Mouse (Mus musculus): ENCODE results near the gene Gpatch1. TPM values are rescaled to one million over a fixed set of nuclear protein-coding genes. Genes with fewer than 3 reads are reported as not detected.

The Gpatch1 gene
- 22.2 and 23.0 TPM in 2 replicates for polyA plus RNA-seq (2012)

DNA sequence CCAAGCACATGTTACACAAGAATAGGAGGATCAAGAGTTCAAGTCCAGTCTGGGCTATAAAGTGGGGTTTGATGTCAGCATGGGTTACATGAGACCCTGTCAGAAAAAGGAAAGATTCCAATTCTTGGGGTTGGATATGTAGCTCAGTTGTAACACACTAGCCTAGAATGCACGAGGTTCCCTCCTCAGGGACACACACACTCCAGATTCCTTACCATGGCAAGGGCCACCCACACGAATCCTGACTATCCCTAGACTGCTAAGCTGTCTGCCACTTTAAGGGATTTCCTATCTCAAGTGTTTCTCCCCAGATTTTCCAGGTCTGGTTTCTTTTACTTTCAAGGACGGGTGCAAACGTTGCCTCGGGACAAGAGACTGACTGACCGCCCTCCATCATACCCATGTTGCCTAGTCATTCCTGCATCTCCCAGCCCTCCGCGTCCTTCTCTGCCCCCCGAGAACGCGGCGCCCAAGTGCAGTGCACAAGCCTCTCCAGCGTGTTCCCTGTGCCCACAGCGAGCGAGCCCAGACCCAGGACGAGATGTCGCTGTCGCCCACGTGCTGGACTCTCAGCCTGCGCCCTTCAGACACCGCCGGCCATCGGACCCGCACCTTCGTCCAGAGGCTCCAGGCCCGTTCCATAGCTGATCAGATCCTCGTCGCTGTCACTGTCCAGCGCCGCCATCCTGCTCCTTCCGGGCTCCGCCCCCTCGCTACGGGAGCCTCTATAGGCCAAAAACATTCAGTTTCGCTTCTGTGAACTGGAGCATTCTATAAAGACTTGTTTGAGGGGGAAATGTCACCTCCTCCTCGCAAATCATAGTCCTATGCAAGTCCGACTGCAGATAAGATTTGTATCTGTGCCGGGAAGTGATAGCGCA is at the start of gene Gpatch1:
Gene Gpatch1 (minus strand): TSS at position 712 of the 881 bp plus-strand sequence.
- TF ChIP-seq GATA1 (IDR thresholded peaks at IDR 0.05; ENCODE audit: low read length): no peak

DNA sequence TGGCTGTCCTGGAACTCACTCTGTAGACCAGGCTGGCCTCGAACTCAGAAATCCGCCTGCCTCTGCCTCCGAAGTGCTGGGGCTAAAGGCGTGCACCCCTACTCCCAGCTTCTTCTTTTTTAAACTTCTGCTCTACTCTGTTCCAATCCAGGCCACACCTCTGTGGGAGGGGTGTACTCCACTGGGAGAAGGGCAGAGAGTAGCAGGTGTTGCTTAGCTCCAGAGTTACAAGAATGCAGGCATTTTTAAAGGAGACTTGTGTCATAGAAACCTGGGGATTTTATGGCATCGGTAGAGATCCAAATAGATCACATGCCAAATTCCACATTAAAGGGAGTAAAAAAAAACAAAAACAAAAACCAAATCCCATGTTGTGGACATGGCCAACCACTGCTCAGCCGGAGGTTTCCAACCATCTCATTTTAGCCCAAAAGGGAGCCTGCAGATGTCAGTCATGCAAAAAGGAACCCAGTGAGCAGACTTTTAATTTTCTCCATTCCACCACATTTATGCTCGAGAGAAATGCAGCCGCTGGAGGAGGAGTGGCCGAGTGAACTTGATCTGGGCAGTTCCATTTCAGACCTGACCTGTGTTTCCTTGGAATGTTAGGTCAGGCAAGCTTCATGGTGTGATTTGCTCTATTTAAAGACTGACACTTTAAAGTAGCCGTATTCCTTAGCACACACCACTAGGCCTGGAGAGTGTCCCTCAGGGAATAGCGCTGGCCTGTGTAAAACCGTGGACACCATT is 47.1 kb upstream of the Gpatch1 start:
- TF ChIP-seq GATA1 (IDR thresholded peaks at IDR 0.05; ENCODE audit: low read length): no peak

DNA sequence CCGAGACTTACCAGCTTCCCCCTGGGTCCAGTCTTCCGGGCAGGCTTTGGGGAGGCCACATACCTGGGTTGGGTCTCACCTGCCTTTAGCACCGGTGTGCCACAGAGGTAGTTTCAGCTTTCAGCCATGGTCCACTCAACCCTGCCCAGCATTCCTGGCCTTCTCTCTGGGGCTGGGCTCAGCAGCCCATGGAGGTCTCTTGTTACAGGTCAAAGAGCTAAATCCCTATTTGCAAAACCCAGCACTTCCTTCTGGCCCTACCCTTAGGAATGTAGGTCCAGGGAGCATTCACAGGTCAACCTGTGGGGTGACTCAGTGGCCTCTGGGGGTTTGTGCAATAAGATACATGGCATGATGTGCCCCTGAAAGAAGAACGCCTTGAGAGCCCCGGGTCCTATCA is 44.6 kb upstream of the Gpatch1 start:
- TF ChIP-seq GATA1 (IDR thresholded peaks at IDR 0.05; ENCODE audit: low read length): no peak

DNA sequence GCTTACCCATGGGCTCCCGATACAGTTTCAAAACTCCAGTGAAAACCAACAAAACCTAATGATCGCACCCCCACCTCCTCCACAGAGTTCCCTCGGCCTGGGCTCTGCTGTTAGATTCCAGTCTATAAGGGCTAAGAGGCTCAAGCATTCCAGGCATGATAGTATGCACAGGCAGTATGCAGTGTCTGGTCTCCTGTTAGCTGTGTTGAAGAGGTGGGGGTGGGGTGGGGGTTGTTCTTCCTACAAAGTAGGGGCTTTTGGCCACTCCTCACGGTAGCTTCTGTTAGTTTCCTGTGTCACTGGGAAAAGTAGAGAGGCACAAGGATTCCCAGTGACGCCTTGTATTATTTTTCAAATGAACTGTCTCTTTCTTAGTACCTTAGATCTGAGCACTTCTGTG is 44.0 kb upstream of the Gpatch1 start:
- no peak for TF ChIP-seq GATA1 (IDR thresholded peaks at IDR 0.05; ENCODE audit: low read length)

DNA sequence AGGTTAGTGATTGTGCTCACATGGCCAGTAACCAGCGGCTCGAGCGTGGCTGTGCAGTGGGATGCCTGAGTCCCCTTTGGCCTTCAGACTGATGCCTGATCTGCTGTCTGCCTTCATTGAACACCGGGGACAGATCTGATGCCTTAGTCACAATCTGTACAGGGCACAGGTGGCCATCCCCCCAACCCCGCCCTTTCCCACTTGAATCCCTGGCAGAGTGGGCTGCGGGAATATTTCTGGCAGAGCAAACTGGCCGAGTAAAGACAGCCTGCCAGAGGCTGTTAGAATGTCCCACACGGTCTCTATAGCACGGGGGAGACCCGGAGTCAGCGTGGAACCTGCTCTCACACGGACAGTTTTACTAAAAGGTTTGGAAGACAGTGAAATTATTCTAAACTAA is 39.4 kb upstream of the Gpatch1 start:
- no peak for TF ChIP-seq GATA1 (IDR thresholded peaks at IDR 0.05; ENCODE audit: low read length)

DNA sequence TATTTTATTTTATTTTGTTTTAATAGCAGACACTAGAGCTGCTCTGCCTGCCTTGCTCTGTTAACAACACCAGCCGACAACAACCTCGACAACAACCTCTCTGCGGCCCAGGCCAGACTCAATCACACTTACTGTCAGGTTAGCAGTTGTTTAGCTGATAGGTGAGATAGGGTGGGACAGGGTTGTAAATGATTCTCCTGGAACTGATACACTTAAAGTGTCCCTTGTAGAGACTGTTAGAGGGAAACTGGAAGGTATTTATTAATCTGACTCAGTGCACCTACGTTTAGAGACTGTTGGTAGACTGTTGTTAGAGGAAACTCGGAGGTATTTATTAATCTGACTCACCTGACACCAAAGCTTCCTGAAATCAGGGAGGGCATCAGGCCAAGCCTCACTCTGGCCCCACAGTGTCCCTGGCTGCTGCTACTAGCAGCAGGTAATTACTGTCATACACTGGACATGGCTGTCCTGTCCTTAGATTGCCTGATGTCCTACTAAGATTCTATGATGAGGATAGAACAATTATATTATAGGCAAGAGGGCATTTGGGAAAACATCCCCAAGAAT is 37.1 kb upstream of the Gpatch1 start:
- no peak for TF ChIP-seq GATA1 (IDR thresholded peaks at IDR 0.05; ENCODE audit: low read length)

DNA sequence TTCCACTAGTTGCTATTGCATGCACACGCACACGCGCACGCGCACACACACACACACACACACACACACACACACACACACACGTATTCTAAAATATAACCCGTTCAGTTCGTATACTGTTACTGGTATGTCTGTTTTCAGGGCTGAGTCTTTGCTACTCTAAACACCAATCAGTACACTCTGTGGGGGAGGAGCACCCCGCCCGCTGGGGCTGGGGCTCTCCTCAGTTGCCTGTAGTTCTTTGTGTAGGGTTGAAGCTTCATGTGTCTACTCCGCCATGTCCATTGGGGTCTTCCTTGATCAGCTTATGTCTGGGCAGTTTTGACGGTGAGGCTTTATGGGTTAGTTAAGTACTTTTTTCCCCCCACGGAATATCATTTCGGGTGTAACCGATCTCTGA is 35.1 kb upstream of the Gpatch1 start:
- TF ChIP-seq GATA1 (IDR thresholded peaks at IDR 0.05; ENCODE audit: low read length): no peak

DNA sequence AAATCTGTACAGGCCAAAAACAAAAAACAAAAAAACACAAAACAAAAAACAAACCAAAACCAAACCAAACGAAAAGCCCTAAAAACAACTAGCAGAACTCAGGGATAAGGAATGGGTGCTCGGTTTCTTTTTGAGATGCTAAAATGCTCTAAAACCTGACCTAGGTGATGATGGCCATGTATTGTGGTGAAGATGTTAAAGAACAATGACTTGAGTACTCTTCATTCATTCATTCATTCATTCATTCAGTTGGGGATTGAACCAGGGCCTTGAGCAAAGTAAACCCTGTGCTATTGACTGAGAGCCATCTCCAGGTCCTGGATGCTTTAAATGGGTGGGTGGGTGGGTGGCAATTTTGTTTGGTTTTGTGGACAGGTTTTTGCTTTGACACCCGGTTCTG is 32.9 kb upstream of the Gpatch1 start:
- TF ChIP-seq GATA1 (IDR thresholded peaks at IDR 0.05; ENCODE audit: low read length): no peak

DNA sequence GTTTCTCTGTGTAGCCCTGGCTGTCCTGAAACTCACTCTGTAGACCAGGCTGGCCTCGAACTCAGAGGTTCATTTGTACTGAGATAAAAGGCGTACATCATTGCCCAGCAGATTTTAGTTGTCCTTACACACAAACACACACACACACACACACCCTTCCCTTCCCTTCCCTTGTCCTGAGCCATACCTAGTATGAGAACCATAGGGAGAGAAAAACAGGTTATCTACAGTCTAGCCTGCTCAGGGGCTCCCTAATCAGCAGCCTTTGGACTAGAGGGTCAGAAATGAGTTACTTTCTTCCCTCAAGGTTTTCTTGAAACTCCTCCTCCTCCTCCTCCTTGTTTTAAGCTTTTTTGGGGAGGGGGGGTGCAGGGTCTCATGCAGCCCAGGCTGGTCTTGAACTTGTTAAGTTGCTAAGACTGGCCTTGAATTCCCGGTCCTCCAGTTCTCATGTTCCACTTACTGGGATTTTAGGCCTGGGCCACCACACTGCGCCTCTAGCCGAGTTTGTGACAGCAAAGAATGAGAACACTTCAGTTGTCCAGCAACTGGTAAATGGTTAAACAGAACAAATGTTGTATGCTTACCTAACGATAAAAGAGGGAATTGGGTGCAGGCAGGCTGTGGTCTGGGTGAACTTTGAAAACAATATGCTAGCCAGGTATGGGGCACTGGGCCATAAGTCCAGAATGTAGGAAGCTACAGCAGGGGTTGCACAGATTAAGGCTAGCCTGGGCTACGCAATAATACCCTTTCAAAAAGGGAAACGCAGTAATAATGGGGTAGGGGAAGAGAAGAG is 31.8 kb upstream of the Gpatch1 start:
- no peak for TF ChIP-seq GATA1 (IDR thresholded peaks at IDR 0.05; ENCODE audit: low read length)

DNA sequence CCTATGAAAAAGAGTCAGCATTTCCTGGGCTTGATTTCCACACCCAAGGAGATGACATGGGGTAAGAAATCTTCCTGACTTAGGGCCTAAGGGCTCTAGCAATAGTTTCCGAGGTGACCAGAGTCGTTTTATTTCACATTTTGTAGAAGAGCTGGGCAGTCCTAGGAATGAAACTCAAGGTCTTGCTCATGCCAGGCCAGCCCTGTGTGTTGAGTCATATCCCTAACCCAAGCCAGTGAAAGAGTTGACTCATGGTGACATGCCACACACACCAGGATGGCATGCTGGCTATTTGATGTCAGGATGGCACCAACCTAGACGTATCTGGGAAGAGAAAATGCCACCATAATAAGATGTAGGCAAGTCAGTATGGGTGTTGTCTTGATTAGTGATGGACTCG is 30.8 kb upstream of the Gpatch1 start:
- TF ChIP-seq GATA1 (IDR thresholded peaks at IDR 0.05; ENCODE audit: low read length): no peak

DNA sequence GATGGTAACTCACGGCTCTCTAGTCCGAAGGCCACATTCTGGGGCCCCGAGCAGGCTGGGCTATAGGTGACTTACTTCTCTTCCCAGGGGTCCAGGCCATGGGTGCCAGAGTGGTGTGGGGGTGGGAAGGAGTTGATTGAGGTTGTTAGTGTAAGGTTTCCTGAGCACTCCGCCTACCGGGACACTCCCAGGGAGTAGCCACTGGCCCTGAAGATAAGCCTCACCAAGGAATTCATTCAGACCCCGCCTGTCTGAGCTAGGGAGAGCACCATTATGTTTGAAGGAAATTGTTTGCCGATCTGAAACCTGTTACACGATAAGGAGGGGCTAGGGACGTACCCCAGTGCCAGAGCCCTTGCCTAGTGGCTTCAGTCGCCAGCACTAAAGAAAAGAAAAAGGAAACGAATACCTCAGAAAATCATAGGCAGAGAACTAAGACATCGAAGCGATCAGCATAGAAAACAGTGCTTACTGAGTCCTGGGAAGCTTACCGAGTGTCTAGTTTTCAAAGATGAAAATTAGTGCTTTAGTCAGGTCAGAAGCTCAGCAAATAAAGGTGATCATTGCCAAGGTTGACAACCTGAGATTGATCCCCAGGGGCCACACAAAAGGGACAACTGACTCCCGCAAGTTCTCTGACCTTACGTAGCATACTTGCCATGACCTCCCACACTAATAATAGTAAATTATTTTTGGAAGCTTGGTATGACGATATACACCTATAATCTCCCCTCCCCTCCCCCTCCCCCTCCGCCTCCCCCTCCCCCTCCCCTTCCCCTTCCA is 29.9 kb upstream of the Gpatch1 start:
- TF ChIP-seq GATA1 (IDR thresholded peaks at IDR 0.05; ENCODE audit: low read length): no peak

DNA sequence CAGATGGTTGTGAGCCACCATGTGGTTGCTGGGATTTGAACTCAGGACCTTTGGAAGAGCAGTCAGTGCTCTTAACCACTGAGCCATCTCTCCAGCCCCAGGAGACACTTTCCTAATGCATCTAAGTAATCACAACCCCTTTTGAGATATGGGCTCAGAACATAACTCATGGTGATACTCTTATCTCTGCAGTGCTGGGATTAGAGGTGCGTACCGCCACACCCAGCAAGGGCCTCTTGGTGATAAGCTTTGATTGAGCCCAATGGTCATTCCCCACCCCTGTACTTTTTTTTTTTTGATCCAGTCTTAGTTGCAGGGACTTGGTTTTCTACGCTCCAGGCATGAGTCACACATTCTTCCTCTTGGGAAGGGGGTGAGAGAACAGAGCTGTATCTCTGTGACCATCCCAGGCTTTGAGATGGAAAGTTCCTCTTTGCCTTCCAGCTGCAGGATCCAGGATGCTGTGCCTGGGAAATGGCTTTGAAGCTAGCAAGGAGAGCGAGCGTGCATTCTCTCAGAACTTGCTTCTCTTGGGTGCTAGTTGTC is 26.6 kb upstream of the Gpatch1 start:
- TF ChIP-seq GATA1 (IDR thresholded peaks at IDR 0.05; ENCODE audit: low read length): no peak

DNA sequence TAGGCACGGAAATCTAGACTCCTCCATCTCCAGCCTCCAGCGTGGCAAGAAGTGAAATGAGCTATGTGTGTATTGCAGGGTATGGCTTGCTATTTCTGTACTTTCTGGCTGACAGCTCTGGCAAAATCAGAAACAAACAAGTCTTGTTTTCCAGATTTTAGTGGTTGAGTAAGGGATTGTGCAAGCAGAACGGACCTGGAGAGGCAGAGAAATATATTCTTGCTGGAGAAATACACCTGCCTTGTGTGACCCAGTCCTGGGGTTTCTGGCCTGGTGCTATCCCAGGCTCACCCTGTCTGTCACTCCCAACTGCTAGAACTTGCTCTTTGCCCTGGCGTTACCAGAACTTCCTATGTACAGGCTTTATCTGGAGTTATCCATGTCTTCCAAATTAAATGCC is 24.3 kb upstream of the Gpatch1 start:
- no peak for TF ChIP-seq GATA1 (IDR thresholded peaks at IDR 0.05; ENCODE audit: low read length)

DNA sequence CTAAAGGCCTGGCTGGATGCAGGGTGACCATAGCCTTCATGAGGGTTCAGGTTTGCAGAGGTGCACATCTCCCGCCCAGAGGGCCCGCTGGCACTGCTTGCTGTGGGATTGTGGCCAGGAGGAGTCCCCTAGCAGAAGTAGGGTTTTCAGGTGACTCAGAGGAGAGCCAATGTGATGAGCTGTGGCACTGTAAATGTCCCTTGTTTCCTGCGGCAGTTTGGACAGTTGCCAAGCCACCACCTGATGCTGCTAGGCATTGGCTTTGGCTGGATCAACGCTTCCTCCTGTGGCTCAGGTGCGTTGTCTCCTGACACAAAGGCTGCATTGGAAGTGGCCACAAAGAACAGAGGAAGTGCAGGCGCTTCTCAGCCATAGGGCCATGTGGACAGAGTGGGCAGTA is 23.0 kb upstream of the Gpatch1 start:
- TF ChIP-seq GATA1 (IDR thresholded peaks at IDR 0.05; ENCODE audit: low read length): no peak
